Mouse (Mus musculus) Patski (cell line): ENCODE measurements around the gene Tmco5. TPM values are rescaled to one million over a fixed set of nuclear protein-coding genes. Genes with fewer than 3 reads are reported as not detected.
"Not testable (repeated sequence)": the region's sequence is repeated elsewhere in the genome, so short reads cannot be mapped to it uniquely, and the experiment has no call there.

Source experiments
- ATAC-seq: fragments of 100-300 bp; one replicate; pipeline ENCODE4 v1.8.0; 2021
- CTCF ChIA-PET: fragments of 350-600 bp; sonication (Branson Sonifier 250); formaldehyde crosslinking; loops from one replicate; lab custom pipeline; 2022; ENCODE audit warnings: inconsistent platforms; lab: Charles Lee
- POLR2A ChIA-PET: fragments of 350-600 bp; sonication (Branson Sonifier 250); formaldehyde crosslinking; loops from one replicate; lab custom pipeline; 2022; ENCODE audit warnings: antibody characterized with exemption, inconsistent platforms; lab: Charles Lee
- DNase-seq: peaks from one replicate; pipeline ENCODE4 v3.0.0-alpha.2; 2011; ENCODE audit warnings: low read depth, low spot score
- H3K27me3 ChIP-seq: fragments of 371-371 bp; one replicate; pipeline ENCODE4 v1.5.1; 2021
- CTCF ChIP-seq: fragments of 100-300 bp; IDR thresholded peaks from one replicate; pipeline ENCODE4 v1.5.1; 2021
- in situ Hi-C: fragments of 300-500 bp; cut with MboI; formaldehyde crosslinking; loops from 3 replicates; pipeline ENCODE4 v1.11.1; 2018; ENCODE audit warnings: low pct_unique_long_range_greater_than_20kb, mixed read lengths
- polyA plus RNA-seq: library from polyadenylated mRNA; unstranded; gene quantifications from one replicate; pipeline ENCODE4 v1.2.3, GENCODE M21; 2021

Tmco5 gene
- polyA plus RNA-seq, 1 experiment from 2014 or later, result not detected

GRCm38 (mm10) chr2:116918598-116918997 lies 40.1 kb downstream of the Tmco5 start:
- CTCF ChIA-PET, result no interaction called here
- no peaks in the 10 kb centered on the region for H3K27me3 ChIP-seq
- in situ Hi-C loops, result loop anchor here (5.0 kb wide), 1 partner anchor 44 kb away; no protein-coding TSS in a partner anchor

DNA sequence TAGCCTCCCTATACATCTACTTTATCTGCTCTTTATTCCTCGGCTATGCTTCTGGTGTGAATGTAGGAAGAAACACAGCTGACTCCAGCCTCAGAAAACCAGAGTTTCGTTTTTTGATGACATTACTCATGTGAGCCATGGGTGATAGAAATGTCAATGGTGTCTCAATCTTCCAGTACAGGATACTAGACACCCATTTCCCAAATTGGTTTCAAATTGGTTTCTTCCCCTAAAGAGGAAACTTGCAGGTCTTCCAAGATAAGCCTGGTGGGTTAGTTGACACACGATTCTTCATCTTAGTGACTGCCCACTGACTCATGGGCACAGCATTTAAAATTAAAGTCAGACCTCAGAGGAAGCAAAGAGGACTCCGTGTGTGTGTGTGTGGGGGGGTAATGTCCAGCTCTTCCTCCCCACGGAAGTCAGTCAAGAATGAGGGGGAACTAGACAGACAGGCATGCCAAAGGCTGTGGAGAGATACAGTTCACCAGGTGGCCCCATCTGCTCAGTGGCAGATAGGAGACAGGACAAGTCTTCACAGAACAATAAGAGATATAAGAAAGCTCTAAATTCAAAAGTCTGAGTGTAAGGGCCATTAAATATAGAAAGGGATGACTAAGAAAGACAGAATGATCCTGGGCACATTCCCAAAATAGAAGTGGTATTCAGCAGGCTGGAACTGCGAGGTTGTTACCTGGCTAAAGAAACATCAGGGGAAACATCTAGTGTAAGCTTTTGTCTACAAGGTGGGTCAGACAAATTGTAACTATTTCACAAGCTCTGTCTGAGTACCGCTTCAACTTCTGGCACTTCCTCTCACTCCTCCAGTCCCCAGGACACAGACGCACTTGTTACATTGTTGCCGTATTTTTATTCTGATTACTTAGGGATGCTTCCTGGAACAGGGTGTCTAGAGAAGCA lies 44.3 kb downstream of the Tmco5 start:
- ATAC-seq (no peak), DNase-seq (no peak)
- ChIA-PET CTCF (interaction anchor here (1.0 to 2.0 kb wide), 2 partner anchors 8 to 308 kb away, joined by 4 to 5 read pairs; no protein-coding TSS in a partner anchor), POLR2A (interaction anchor here (0.7 kb wide), 1 partner anchor 30 kb away, joined by 4 read pairs; no protein-coding TSS in a partner anchor)
- no peaks in the 10 kb centered on the region for H3K27me3 ChIP-seq
- in situ Hi-C loops, result no loop called here
- TF ChIP-seq CTCF, result no peak

More at GRCm38 (mm10) chr2:116918598-116918997, 40.1 kb downstream of the Tmco5 start:
- POLR2A ChIA-PET, result interaction anchor here (0.7 kb wide), 1 partner anchor 202 kb away, joined by 3 read pairs; no protein-coding TSS in a partner anchor
- DNase-seq (no peak), ATAC-seq (no peak)
- TF ChIP-seq CTCF, result no peak

DNA sequence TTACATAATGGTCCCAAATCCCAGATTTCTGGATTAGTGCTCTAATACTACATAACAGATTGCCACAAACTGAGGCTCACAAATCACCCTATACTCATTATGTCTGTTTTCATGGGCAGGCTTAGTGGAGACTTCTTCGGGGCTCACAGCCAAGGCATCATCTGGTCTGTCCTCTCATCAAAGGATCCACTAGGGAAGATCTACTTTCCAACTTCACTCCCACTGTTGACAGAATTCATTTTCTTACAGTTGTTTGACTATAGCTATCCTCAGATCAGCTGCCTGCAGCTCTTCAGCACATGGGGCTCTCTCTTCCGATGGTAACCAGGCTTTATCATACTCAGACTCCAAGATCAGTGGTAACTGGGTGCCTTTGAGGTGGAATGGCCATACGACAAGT lies 45.2 kb downstream of the Tmco5 start:
- CTCF ChIA-PET, result interaction anchor here (1.0 to 2.0 kb wide), 2 partner anchors 9 to 307 kb away, joined by 4 to 5 read pairs; no protein-coding TSS in a partner anchor
- H3K27me3 ChIP-seq, result no peaks in the 10 kb centered on the region
- in situ Hi-C loops, result no loop called here
- ATAC-seq (no peak), DNase-seq (no peak)
- POLR2A ChIA-PET, result no interaction called here
- no peak for TF ChIP-seq CTCF

DNA sequence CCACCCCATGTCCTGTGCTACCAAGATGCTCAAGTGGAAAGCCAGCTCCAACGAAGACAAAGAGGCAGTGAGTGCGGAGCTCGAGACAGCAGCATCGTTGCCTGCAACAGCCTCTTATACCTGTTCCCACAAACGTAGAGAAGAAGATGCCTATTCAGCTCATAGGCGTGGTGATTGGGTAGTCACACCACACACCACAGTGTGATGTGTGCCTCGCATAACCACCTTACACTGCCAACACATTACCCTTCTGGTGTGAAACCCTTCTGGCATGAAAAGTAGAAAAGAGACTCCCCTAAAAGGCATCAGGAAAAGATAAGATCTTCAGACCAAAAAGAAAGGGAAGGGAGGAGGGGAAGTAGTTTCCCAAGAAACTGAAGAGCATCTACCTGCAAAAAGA lies 45.8 kb downstream of the Tmco5 start:
- TF ChIP-seq CTCF, result no peak
- ChIA-PET POLR2A (no interaction called here), CTCF (interaction anchor here (2.0 kb wide), 1 partner anchor 10 kb away, joined by 5 read pairs; no protein-coding TSS in a partner anchor)
- in situ Hi-C loops, result no loop called here
- no peaks in the 10 kb centered on the region for H3K27me3 ChIP-seq
- no peak for DNase-seq
- no peak for ATAC-seq

GRCm38 (mm10) chr2:116925230-116925629 lies 46.7 kb downstream of the Tmco5 start:
- CTCF ChIA-PET, result interaction anchor here (1.9 to 2.0 kb wide), 2 partner anchors 10 to 11 kb away, joined by 3 to 5 read pairs; no protein-coding TSS in a partner anchor

GRCm38 (mm10) chr2:116932218-116932617 lies 53.7 kb downstream of the Tmco5 start:
- no peak for DNase-seq
- ChIA-PET CTCF (no interaction called here), POLR2A (no interaction called here)
- TF ChIP-seq CTCF, result no peak
- in situ Hi-C loops, result no loop called here
- H3K27me3 ChIP-seq, result no peaks in the 10 kb centered on the region
- ATAC-seq, result no peak

More at GRCm38 (mm10) chr2:116925230-116925629, 46.7 kb downstream of the Tmco5 start:
- ATAC-seq (no peak), DNase-seq (no peak)
- TF ChIP-seq CTCF, result no peak
- POLR2A ChIA-PET, result interaction anchor here (0.7 to 1.2 kb wide), 2 partner anchors 20 to 256 kb away, joined by 3 read pairs; no protein-coding TSS in a partner anchor
- in situ Hi-C loops, result no loop called here
- H3K27me3 ChIP-seq, result no peaks in the 10 kb centered on the region

DNA sequence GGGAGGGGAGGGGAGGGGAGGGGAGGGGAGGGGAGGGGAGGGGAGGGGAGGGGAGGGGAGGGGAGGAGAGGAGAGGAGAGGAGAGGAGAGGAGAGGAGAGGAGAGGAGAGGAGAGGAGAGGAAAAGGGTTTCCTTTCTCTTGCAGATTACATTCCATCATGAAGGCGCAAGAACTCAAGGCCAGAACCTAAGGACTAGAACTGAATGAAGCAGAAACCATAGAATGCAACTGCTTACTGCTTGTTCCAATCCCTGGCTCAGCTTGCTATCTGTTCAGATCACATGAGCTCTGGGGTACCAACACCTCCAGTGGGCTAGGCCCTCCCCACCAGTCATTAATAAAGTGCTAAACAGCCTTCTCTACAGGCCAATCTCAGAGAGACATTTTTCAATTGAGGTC lies 55.7 kb downstream of the Tmco5 start:
- CTCF ChIA-PET, result interaction anchor here (0.9 to 1.0 kb wide), 2 partner anchors 17 to 39 kb away, joined by 3 to 5 read pairs; no protein-coding TSS in a partner anchor
- H3K27me3 ChIP-seq, in situ Hi-C loops, DNase-seq, POLR2A ChIA-PET, ATAC-seq: not testable (repeated sequence)

GRCm38 (mm10) chr2:116934776-116935175 lies 56.3 kb downstream of the Tmco5 start:
- no peaks in the 10 kb centered on the region for H3K27me3 ChIP-seq
- TF ChIP-seq CTCF, result no peak
- ChIA-PET CTCF (interaction anchor here (0.9 to 1.0 kb wide), 2 partner anchors 17 to 38 kb away, joined by 3 to 5 read pairs; no protein-coding TSS in a partner anchor), POLR2A (no interaction called here)
- DNase-seq (no peak), ATAC-seq (no peak)
- in situ Hi-C loops, result no loop called here

- DNase-seq, result no peak
- CTCF ChIA-PET, result interaction anchor here (1.0 kb wide), 1 partner anchor 16 kb away, joined by 3 read pairs; no protein-coding TSS in a partner anchor
- POLR2A ChIA-PET, result no interaction called here
- in situ Hi-C loops, result no loop called here
- no peak for TF ChIP-seq CTCF
- no peaks in the 10 kb centered on the region for H3K27me3 ChIP-seq
- no peak for ATAC-seq
These were observed 57.9 kb downstream of the Tmco5 start for GRCm38 (mm10) chr2:116936371-116936770.

GRCm38 (mm10) chr2:116937166-116937565 lies 58.7 kb downstream of the Tmco5 start:
- H3K27me3 ChIP-seq, result no peaks in the 10 kb centered on the region
- no peak for DNase-seq
- ChIA-PET CTCF (interaction anchor here (1.0 kb wide), 1 partner anchor 15 kb away, joined by 3 read pairs; no protein-coding TSS in a partner anchor), POLR2A (no interaction called here)
- no peak for TF ChIP-seq CTCF
- ATAC-seq, result no peak
- in situ Hi-C loops, result no loop called here
